Mouse (Mus musculus) liver, adult 2 months (tissue): ENCODE results near the gene Krt4. TPM values are rescaled to one million over a fixed set of nuclear protein-coding genes. Genes with fewer than 3 reads are reported as not detected.

Experiments
- DNase-seq: peaks from one replicate; pipeline ENCODE4 v3.0.0-alpha.2; 2011; ENCODE audit warnings: low read depth, low spot score; ENCODE audit errors: extremely low read depth
- H3K27ac ChIP-seq: fragments of 200-500 bp; replicated peaks from 2 replicates; pipeline ENCODE4 v1.5.1; 2012; ENCODE audit warnings: low read depth, mild to moderate bottlenecking, control low read depth, inconsistent platforms, low read length; ENCODE audit not compliant: insufficient read depth
- H3K27me3 ChIP-seq: fragments of 200-500 bp; 2 replicates; pipeline ENCODE4 v1.6.1; 2012; ENCODE audit warnings: mild to moderate bottlenecking, moderate library complexity, low read length, inconsistent platforms; ENCODE audit not compliant: control insufficient read depth, insufficient read depth
- H3K36me3 ChIP-seq: fragments of 200-500 bp; 2 replicates; pipeline ENCODE4 v1.6.1; 2012; ENCODE audit warnings: low read length, inconsistent platforms; ENCODE audit not compliant: control insufficient read depth, insufficient read depth
- H3K4me1 ChIP-seq: fragments of 200-500 bp; 2 replicates; pipeline ENCODE4 v1.6.1; 2011; ENCODE audit warnings: low read length; ENCODE audit not compliant: control insufficient read depth, insufficient read depth
- H3K4me3 ChIP-seq: fragments of 200-500 bp; 2 replicates; pipeline ENCODE4 v1.5.1; 2011; ENCODE audit warnings: low read depth, mild to moderate bottlenecking, control low read depth, low read length, moderate library complexity; ENCODE audit not compliant: insufficient read depth
- H3K79me2 ChIP-seq: fragments of 200-500 bp; 2 replicates; pipeline ENCODE4 v1.6.1; 2012; ENCODE audit warnings: inconsistent platforms, mild to moderate bottlenecking, low read length, moderate library complexity; ENCODE audit not compliant: control insufficient read depth, insufficient read depth
- H3K9ac ChIP-seq: fragments of 200-500 bp; 2 replicates; pipeline ENCODE4 v1.6.1; 2012; ENCODE audit warnings: low read depth, mild to moderate bottlenecking, control low read depth, inconsistent platforms, low read length
- CTCF ChIP-seq: fragments of 200-500 bp; IDR thresholded peaks from 2 replicates; pipeline ENCODE4 v1.5.1; 2011; ENCODE audit warnings: low read depth, low read length, control low read depth
- POLR2A ChIP-seq: fragments of 200-500 bp; IDR thresholded peaks from 2 replicates; pipeline ENCODE4 v1.6.1; 2011; ENCODE audit warnings: low read length, control low read depth; ENCODE audit not compliant: insufficient read depth; ENCODE audit errors: extremely low read depth
- WGBS: fragments of 180-500 bp; shearing (Covaris S2); methylation state at CpG from one replicate; pipeline ENCODE4 v1.1.7; 2018; 5-methylcytosine and 5-hydroxymethylcytosine counted together
- polyA plus RNA-seq: library from polyadenylated mRNA; depleted of rRNA; stranded (reverse); fragments of >200 nt; gene quantifications from 2 replicates; pipeline ENCODE4 v1.2.3, GENCODE M21; 2012; rRNA removed
- total RNA-seq: library from RNA; depleted of rRNA; stranded (reverse); fragments of >200 nt; gene quantifications from 2 replicates; pipeline ENCODE4 v1.2.3, GENCODE M21; 2014; rRNA removed

The Krt4 gene
- total and polyA plus RNA-seq, 2 experiments = 0.06 TPM; not detected in 1

- no peaks in the 10 kb centered on the region for H3K36me3 ChIP-seq
- H3K27ac ChIP-seq = no peak overlapping the region
- no peak overlapping the region for H3K9ac ChIP-seq
- DNase-seq = no peak
- no peaks in the 10 kb centered on the region for H3K79me2 ChIP-seq
- TF ChIP-seq CTCF (no peak), POLR2A (no peak)
- 29% methylated on average over 11 of the region's 11 CpGs for WGBS
- H3K27me3 ChIP-seq = no peaks in the 10 kb centered on the region
- no peak overlapping the region for H3K4me3 ChIP-seq
- H3K4me1 ChIP-seq = no peaks in the 10 kb centered on the region
Observed at GRCm38 (mm10) chr15:101879776-101880175, 44.8 kb downstream of the Krt4 start.

GRCm38 (mm10) chr15:101878041-101878440, 46.5 kb downstream of the Krt4 start:
- Histone ChIP-seq H3K27me3 (no peaks in the 10 kb centered on the region), H3K4me1 (no peaks in the 10 kb centered on the region), H3K9ac (no peak overlapping the region), H3K4me3 (no peak overlapping the region), H3K27ac (no peak overlapping the region), H3K79me2 (no peaks in the 10 kb centered on the region), H3K36me3 (no peaks in the 10 kb centered on the region)
- peak; percentile 45 for DNase-seq
- 45% methylated on average over 2 of the region's 2 CpGs for WGBS
- TF ChIP-seq CTCF = no peak
- TF ChIP-seq POLR2A = no peak

- H3K27me3 ChIP-seq = no peaks in the 10 kb centered on the region
- TF ChIP-seq POLR2A (no peak), CTCF (no peak)
- H3K36me3 ChIP-seq = no peaks in the 10 kb centered on the region
- H3K27ac ChIP-seq = no peak overlapping the region
- no peaks in the 10 kb centered on the region for H3K79me2 ChIP-seq
- H3K4me3 ChIP-seq = no peak overlapping the region
- DNase-seq = no peak
- H3K9ac ChIP-seq = no peak overlapping the region
- H3K4me1 ChIP-seq = no peaks in the 10 kb centered on the region
- 61% methylated on average over 1 of the region's 1 CpGs for WGBS
Observed at GRCm38 (mm10) chr15:101874383-101874782, 50.2 kb downstream of the Krt4 start.

GRCm38 (mm10) chr15:101873231-101873630, 51.3 kb downstream of the Krt4 start:
- no peak overlapping the region for H3K27ac ChIP-seq
- no peak for DNase-seq
- H3K4me1 ChIP-seq = no peaks in the 10 kb centered on the region
- WGBS = 77% methylated on average over 4 of the region's 4 CpGs
- no peak overlapping the region for H3K4me3 ChIP-seq
- no peaks in the 10 kb centered on the region for H3K27me3 ChIP-seq
- H3K79me2 ChIP-seq = no peaks in the 10 kb centered on the region
- TF ChIP-seq CTCF (no peak), POLR2A (no peak)
- H3K36me3 ChIP-seq = no peaks in the 10 kb centered on the region
- no peak overlapping the region for H3K9ac ChIP-seq

- no peak within 1 kb of the TSS for H3K27ac ChIP-seq
- H3K79me2 ChIP-seq = no peaks in the 10 kb centered on the region
- no peak within 1 kb of the TSS for H3K9ac ChIP-seq
- H3K4me1 ChIP-seq = no peaks in the 10 kb centered on the region
- 30% methylated on average over 6 of the region's 6 CpGs for WGBS
- no peaks in the 10 kb centered on the region for H3K36me3 ChIP-seq
- no peak for TF ChIP-seq CTCF
- no peak for TF ChIP-seq POLR2A
- DNase-seq = no peak
- no peak within 1 kb of the TSS for H3K4me3 ChIP-seq
- no peaks in the 10 kb centered on the region for H3K27me3 ChIP-seq
Observed at GRCm38 (mm10) chr15:101869431-101869830, 55.1 kb downstream of the Krt4 start, which contains the start of gene Krt77. Gene Krt77 (minus strand): TSS chr15:101869705.

Other genes starting within 250 kb of the Krt4 start
- gene Krt6b, start 244.4 kb downstream of the Krt4 start, total RNA-seq = not detected in 2 replicates
- gene Krt6b, start 244.4 kb downstream of the Krt4 start, polyA plus RNA-seq = not detected in 2 replicates
- not detected in 2 replicates for gene Krt6a, start 230.4 kb downstream of the Krt4 start, total RNA-seq
- gene Krt6a, start 230.4 kb downstream of the Krt4 start, polyA plus RNA-seq = not detected in 2 replicates
- gene Krt5, start 211.8 kb downstream of the Krt4 start, total RNA-seq = not detected in 2 replicates
- gene Krt5, start 211.8 kb downstream of the Krt4 start, polyA plus RNA-seq = not detected in 2 replicates
- not detected in 2 replicates for gene Krt71, start 181.6 kb downstream of the Krt4 start, total RNA-seq
- not detected in 2 replicates for gene Krt71, start 181.6 kb downstream of the Krt4 start, polyA plus RNA-seq
- not detected in 2 replicates for gene Krt72, start 138.3 kb downstream of the Krt4 start, total RNA-seq
- gene Krt72, start 138.3 kb downstream of the Krt4 start, polyA plus RNA-seq = not detected in 2 replicates
- not detected in 2 replicates for gene Krt73, start 122.4 kb downstream of the Krt4 start, total RNA-seq
- gene Krt73, start 122.4 kb downstream of the Krt4 start, polyA plus RNA-seq = not detected in 2 replicates
- not detected in 2 replicates for gene Krt2, start 106.6 kb downstream of the Krt4 start, total RNA-seq
- gene Krt2, start 106.6 kb downstream of the Krt4 start, polyA plus RNA-seq = not detected in 2 replicates
- gene Krt1, start 73.9 kb downstream of the Krt4 start, total RNA-seq = not detected in 2 replicates
- gene Krt1, start 73.9 kb downstream of the Krt4 start, polyA plus RNA-seq = not detected in 2 replicates
- gene Krt77, start 55.0 kb downstream of the Krt4 start, total RNA-seq = not detected in 2 replicates
- gene Krt77, start 55.0 kb downstream of the Krt4 start, polyA plus RNA-seq = not detected in 2 replicates
- not detected in 2 replicates for gene Krt76, start 31.8 kb downstream of the Krt4 start, total RNA-seq
- gene Krt76, start 31.8 kb downstream of the Krt4 start, polyA plus RNA-seq = not detected in 2 replicates
- 0.09 TPM in 1 of 2 replicates, not detected in the other for gene Krt79, start 15.6 kb upstream of the Krt4 start, total RNA-seq
- gene Krt79, start 15.6 kb upstream of the Krt4 start, polyA plus RNA-seq = 0.04 and 0.10 TPM in 2 replicates
- gene Krt78, start 29.6 kb upstream of the Krt4 start, total RNA-seq = not detected in 2 replicates
- not detected in 2 replicates for gene Krt78, start 29.6 kb upstream of the Krt4 start, polyA plus RNA-seq
- gene Krt8, start 79.7 kb upstream of the Krt4 start, total RNA-seq = 240 and 251 TPM in 2 replicates
- gene Krt8, start 79.7 kb upstream of the Krt4 start, polyA plus RNA-seq = 155 and 168 TPM in 2 replicates
- 255 and 258 TPM in 2 replicates for gene Krt18, start 103.4 kb upstream of the Krt4 start, total RNA-seq
- 110 and 124 TPM in 2 replicates for gene Krt18, start 103.4 kb upstream of the Krt4 start, polyA plus RNA-seq
- gene Eif4b, start 149.0 kb upstream of the Krt4 start, total RNA-seq = 119 and 130 TPM in 2 replicates
- 70.5 and 73.8 TPM in 2 replicates for gene Eif4b, start 149.0 kb upstream of the Krt4 start, polyA plus RNA-seq
- 21.8 and 36.5 TPM in 2 replicates for gene Tns2, start 175.7 kb upstream of the Krt4 start, total RNA-seq
- 30.9 and 35.9 TPM in 2 replicates for gene Tns2, start 175.7 kb upstream of the Krt4 start, polyA plus RNA-seq
- 9.2 and 12.1 TPM in 2 replicates for gene Spryd3, start 211.5 kb upstream of the Krt4 start, total RNA-seq
- gene Spryd3, start 211.5 kb upstream of the Krt4 start, polyA plus RNA-seq = 20.7 and 22.6 TPM in 2 replicates
- gene Igfbp6, start 219.6 kb upstream of the Krt4 start, total RNA-seq = 1.0 and 1.8 TPM in 2 replicates
- gene Igfbp6, start 219.6 kb upstream of the Krt4 start, polyA plus RNA-seq = 2.3 and 4.5 TPM in 2 replicates
- gene Soat2, start 225.8 kb upstream of the Krt4 start, total RNA-seq = 27.5 and 36.5 TPM in 2 replicates
- gene Soat2, start 225.8 kb upstream of the Krt4 start, polyA plus RNA-seq = 54.9 and 80.8 TPM in 2 replicates